Comparison of ENCODE assay signal across 18 mouse cellular contexts in genomic region chr12:15720171-15720570, GRCm38 (mm10).
"Had no signal": no experiment of that assay in that cellular context is flagged by ENCODE, and none has a peak within 500 bp of the region (broad histone marks: within the 10 kb centered on the region; RNA-seq: fewer than 3 reads in every experiment).

No protein-coding gene starts in this region.

- H3K9me3 ChIP-seq: midbrain, embryonic 10.5 days; midbrain, embryonic 13.5 days; midbrain, embryonic 15.5 days; neural tube, embryonic 13.5 days; neural tube, embryonic 15.5 days had no signal

- H3K4me1 ChIP-seq: midbrain, embryonic 10.5 days; midbrain, embryonic 13.5 days; midbrain, embryonic 15.5 days; neural tube, embryonic 13.5 days; neural tube, embryonic 15.5 days had no signal

- DNase-seq: lung, adult 18-20 months; lung, embryonic 14.5 days; lung, postnatal 10 days; lung, postnatal 4 days; retina, postnatal 1 day; right cerebral cortex, adult 18-20 months; right cerebral cortex, postnatal 25 days; right cerebral cortex, postnatal 4 days; spleen, adult 18-20 months; thymus, adult 2 months; thymus, postnatal 25 days; thymus, postnatal 4 days had no signal

- H3K4me3 ChIP-seq: midbrain, embryonic 10.5 days; midbrain, embryonic 13.5 days; midbrain, embryonic 15.5 days; myocyte; neural tube, embryonic 13.5 days; neural tube, embryonic 15.5 days had no signal

- H3K9ac ChIP-seq: lung, embryonic 14.5 days; midbrain, embryonic 13.5 days; midbrain, embryonic 15.5 days; neural tube, embryonic 13.5 days; neural tube, embryonic 15.5 days had no signal

- H3K27ac ChIP-seq: midbrain, embryonic 10.5 days; midbrain, embryonic 13.5 days; midbrain, embryonic 15.5 days; neural tube, embryonic 13.5 days; neural tube, embryonic 15.5 days had no signal

- H3K36me3 ChIP-seq: midbrain, embryonic 10.5 days; midbrain, embryonic 13.5 days; midbrain, embryonic 15.5 days; neural tube, embryonic 13.5 days; neural tube, embryonic 15.5 days had no signal

- H3K27me3 ChIP-seq: midbrain, embryonic 13.5 days; midbrain, embryonic 15.5 days; neural tube, embryonic 13.5 days; neural tube, embryonic 15.5 days had no signal
